Mouse (Mus musculus): ENCODE measurements around the gene Tm9sf1. TPM values are rescaled to one million over a fixed set of nuclear protein-coding genes. Genes with fewer than 3 reads are reported as not detected.

The Tm9sf1 gene
- polyA plus RNA-seq, 1 experiment from 2014 or later = 108 TPM

- H3K4me2 ChIP-seq (replicated peaks) = peak within 1 kb of the TSS; percentile 64
- peak within 1 kb of the TSS; percentile 65 for H3K9ac ChIP-seq
- peaks cover 80% of the 10 kb centered on the region for H3K36me3 ChIP-seq
- H3K9me3 ChIP-seq = no peaks in the 10 kb centered on the region
- peaks cover 17% of the 10 kb centered on the region for H3K4me1 ChIP-seq
- no peak for ATAC-seq (ENCODE audit: low FRiP score, low read depth)
- WGBS = 81% methylated on average over 7 of the region's 7 CpGs
- H3K4me3 ChIP-seq = peak within 1 kb of the TSS; percentile 41
- H3K27me3 ChIP-seq = no peaks in the 10 kb centered on the region
- H3K27ac ChIP-seq = peak within 1 kb of the TSS; percentile 72
These were observed 40.4 kb downstream of the Tm9sf1 start, which contains the start of gene Irf9 for GRCm38 (mm10) chr14:55603271-55603632. Irf9 (plus strand) TSS chr14:55603571.

- Histone ChIP-seq H3K27me3 (no peaks in the 10 kb centered on the region), H3K4me1 (peaks cover 8% of the 10 kb centered on the region), H3K9me3 (no peaks in the 10 kb centered on the region), H3K36me3 (peaks cover 90% of the 10 kb centered on the region), H3K9ac (no peak overlapping the region), H3K4me3 (no peak overlapping the region), H3K4me2 (replicated peaks) (no peak overlapping the region), H3K27ac (no peak overlapping the region)
- WGBS = 93% methylated on average over 21 of the region's 21 CpGs
- ATAC-seq (ENCODE audit: low FRiP score, low read depth) = no peak
These were observed 44.9 kb downstream of the Tm9sf1 start for GRCm38 (mm10) chr14:55598521-55599390.

- no peak overlapping the region for H3K4me2 ChIP-seq (replicated peaks)
- no peak overlapping the region for H3K4me3 ChIP-seq
- WGBS = 83% methylated on average over 13 of the region's 13 CpGs
- no peaks in the 10 kb centered on the region for H3K27me3 ChIP-seq
- peaks cover 68% of the 10 kb centered on the region for H3K36me3 ChIP-seq
- no peak overlapping the region for H3K27ac ChIP-seq
- peaks cover 19% of the 10 kb centered on the region for H3K4me1 ChIP-seq
- no peaks in the 10 kb centered on the region for H3K9me3 ChIP-seq
- H3K9ac ChIP-seq = no peak overlapping the region
- no peak for ATAC-seq (ENCODE audit: low FRiP score, low read depth)
These were observed 47.4 kb downstream of the Tm9sf1 start for GRCm38 (mm10) chr14:55596036-55596690.

GRCm38 (mm10) chr14:55592226-55592625, 51.4 kb downstream of the Tm9sf1 start:
- Histone ChIP-seq H3K9me3 (no peaks in the 10 kb centered on the region), H3K36me3 (peaks cover 55% of the 10 kb centered on the region), H3K27me3 (no peaks in the 10 kb centered on the region), H3K27ac (peak overlapping the region; percentile 48; the same call in 1 of the 2 replicates), H3K9ac (peak overlapping the region; percentile 89), H3K4me2 (replicated peaks) (peak overlapping the region; percentile 99), H3K4me3 (peak overlapping the region; percentile 97), H3K4me1 (peaks cover 29% of the 10 kb centered on the region)
- 3% methylated on average over 16 of the region's 16 CpGs for WGBS
- ATAC-seq (ENCODE audit: low FRiP score, low read depth) = no peak

- peak within 1 kb of the TSS; percentile 97 for H3K4me3 ChIP-seq
- WGBS = under 1% methylated on average over 33 of the region's 33 CpGs
These were observed 52.2 kb downstream of the Tm9sf1 start, which contains the start of gene Rnf31 for GRCm38 (mm10) chr14:55591331-55591891. Rnf31 (plus strand) TSS chr14:55591708.

GRCm38 (mm10) chr14:55590748-55591330, 52.8 kb downstream of the Tm9sf1 start, which contains the start of gene Psme2:
Psme2 (minus strand) TSS chr14:55591113.
- Histone ChIP-seq H3K4me1 (peaks cover 29% of the 10 kb centered on the region), H3K4me3 (peak within 1 kb of the TSS; percentile 97), H3K27me3 (no peaks in the 10 kb centered on the region), H3K4me2 (replicated peaks) (peak within 1 kb of the TSS; percentile 99), H3K9me3 (no peaks in the 10 kb centered on the region), H3K36me3 (peaks cover 44% of the 10 kb centered on the region), H3K27ac (peak within 1 kb of the TSS; percentile 97), H3K9ac (peak within 1 kb of the TSS; percentile 89)
- under 1% methylated on average over 22 of the region's 22 CpGs for WGBS
- peak; percentile 97 for ATAC-seq (ENCODE audit: low FRiP score, low read depth)

More at GRCm38 (mm10) chr14:55591331-55591891, 52.2 kb downstream of the Tm9sf1 start, which contains the start of gene Rnf31:
- Histone ChIP-seq H3K27me3 (no peaks in the 10 kb centered on the region), H3K9ac (peak within 1 kb of the TSS; percentile 89), H3K36me3 (peaks cover 50% of the 10 kb centered on the region), H3K9me3 (no peaks in the 10 kb centered on the region), H3K27ac (peak within 1 kb of the TSS; percentile 97), H3K4me1 (peaks cover 29% of the 10 kb centered on the region), H3K4me2 (replicated peaks) (peak within 1 kb of the TSS; percentile 99)
- peak; percentile 89 for ATAC-seq (ENCODE audit: low FRiP score, low read depth)

GRCm38 (mm10) chr14:55589771-55590448, 53.7 kb downstream of the Tm9sf1 start:
- 85% methylated on average over 11 of the region's 11 CpGs for WGBS
- Histone ChIP-seq H3K4me3 (peak overlapping the region; percentile 97), H3K27ac (no peak overlapping the region)

GRCm38 (mm10) chr14:55589271-55589670, 54.3 kb downstream of the Tm9sf1 start:
- no peak for ATAC-seq (ENCODE audit: low FRiP score, low read depth)
- H3K4me1 ChIP-seq = peaks cover 43% of the 10 kb centered on the region
- H3K9ac ChIP-seq = no peak overlapping the region
- 90% methylated on average over 5 of the region's 5 CpGs for WGBS
- H3K4me2 ChIP-seq (replicated peaks) = no peak overlapping the region; the same call in 1 of the 2 replicates
- no peak overlapping the region for H3K4me3 ChIP-seq
- H3K27ac ChIP-seq = no peak overlapping the region
- peaks cover 10% of the 10 kb centered on the region for H3K27me3 ChIP-seq
- H3K36me3 ChIP-seq = peaks cover 29% of the 10 kb centered on the region
- H3K9me3 ChIP-seq = no peaks in the 10 kb centered on the region

More at GRCm38 (mm10) chr14:55589771-55590448, 53.7 kb downstream of the Tm9sf1 start:
- peaks cover 35% of the 10 kb centered on the region for H3K36me3 ChIP-seq
- H3K9ac ChIP-seq = peak overlapping the region; percentile 72
- H3K9me3 ChIP-seq = no peaks in the 10 kb centered on the region
- peaks cover 36% of the 10 kb centered on the region for H3K4me1 ChIP-seq
- peak overlapping the region; percentile 99 for H3K4me2 ChIP-seq (replicated peaks)
- no peak for ATAC-seq (ENCODE audit: low FRiP score, low read depth)
- peaks cover 4% of the 10 kb centered on the region for H3K27me3 ChIP-seq

GRCm38 (mm10) chr14:55586149-55586548, 57.5 kb downstream of the Tm9sf1 start:
- Histone ChIP-seq H3K4me2 (replicated peaks) (no peak overlapping the region), H3K27me3 (peaks cover 13% of the 10 kb centered on the region), H3K4me1 (peaks cover 24% of the 10 kb centered on the region), H3K9ac (no peak overlapping the region), H3K4me3 (no peak overlapping the region), H3K27ac (no peak overlapping the region), H3K36me3 (peaks cover 34% of the 10 kb centered on the region), H3K9me3 (no peaks in the 10 kb centered on the region)
- 91% methylated on average over 2 of the region's 2 CpGs for WGBS
- no peak for ATAC-seq (ENCODE audit: low FRiP score, low read depth)
